10 mouse cellular contexts compared by ENCODE assay signal in the genomic region with DNA sequence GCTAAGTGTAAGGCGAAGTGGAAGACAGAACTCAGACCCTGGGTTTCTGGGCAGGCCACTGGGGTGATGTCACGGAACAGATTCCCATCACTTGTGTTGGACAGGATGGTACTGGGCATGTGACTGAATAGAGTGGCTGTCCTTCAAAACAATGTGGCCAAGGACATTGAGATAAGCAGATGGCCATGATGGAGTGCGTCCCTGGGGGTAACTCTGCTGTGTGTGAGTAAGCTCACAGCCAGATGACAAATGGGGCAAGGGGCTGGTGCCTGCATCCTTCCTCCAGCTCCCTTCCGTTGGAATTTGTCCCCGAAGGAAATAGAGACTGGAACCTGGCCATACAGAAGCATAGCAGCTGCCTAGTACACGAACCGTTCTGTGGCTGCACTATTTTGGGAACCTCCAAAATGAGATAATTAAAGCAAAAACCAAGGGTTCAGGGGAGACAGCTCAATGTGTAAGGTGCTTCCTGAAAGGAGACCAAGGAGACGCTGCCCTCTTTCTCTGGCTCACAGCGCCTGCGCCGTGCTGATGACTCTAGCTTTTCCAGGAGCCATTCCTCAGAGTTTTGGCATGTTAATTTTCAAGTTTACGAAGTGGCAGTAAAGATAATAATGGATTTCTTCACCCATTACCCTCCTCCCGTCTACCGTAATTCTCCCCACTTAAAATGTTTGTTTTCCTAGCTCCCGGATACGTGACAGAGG.
DNase-seq lines count a peak whose midpoint lies in the region; ATAC-seq and TF ChIP-seq lines count a peak whose summit lies in the region.
"Had no signal": no experiment of that assay in that cellular context is flagged by ENCODE, and none has a peak within 500 bp of the region (broad histone marks: within the 10 kb centered on the region; RNA-seq: fewer than 3 reads in every experiment).

No protein-coding gene starts in this region.

- TF ChIP-seq CTCF in liver, postnatal 0 days (IDR thresholded peaks at IDR 0.05; ENCODE audit: low read depth): no peak

- 0 out of 2 replicates have a peak, but pooled peaks have one; percentile 15 for ATAC-seq in liver, embryonic 11.5 days (replicated peaks; ENCODE audit: low FRiP score)
- no peak; the same call in 1 of the 2 replicates for ATAC-seq in liver, postnatal 0 days
- peak; percentile 53 for ATAC-seq in heart, embryonic 16.5 days (replicated peaks; ENCODE audit: extremely low read depth, insufficient read depth, low FRiP score)

- H3K27ac ChIP-seq in liver, embryonic 11.5 days (ENCODE audit: low read depth, low read length): no peak overlapping the region
- no peak overlapping the region for H3K27ac ChIP-seq in liver, postnatal 0 days (ENCODE audit: low read depth)
- H3K27ac ChIP-seq in heart, embryonic 16.5 days (ENCODE audit: low read length): no peak overlapping the region
- H3K27ac ChIP-seq: embryonic facial prominence, embryonic 13.5 days; liver, embryonic 14.5 days had no signal

- no peak overlapping the region for H3K4me3 ChIP-seq in liver, embryonic 11.5 days (ENCODE audit: low read depth, low read length)
- H3K4me3 ChIP-seq in liver, postnatal 0 days (ENCODE audit: low read depth, low read length): no peak overlapping the region
- H3K4me3 ChIP-seq in heart, embryonic 16.5 days (ENCODE audit: low read length): no peak overlapping the region
- H3K4me3 ChIP-seq: embryonic facial prominence, embryonic 13.5 days had no signal

- no peaks in the 10 kb centered on the region for H3K4me1 ChIP-seq in liver, embryonic 11.5 days (replicated peaks; ENCODE audit: control insufficient read depth, insufficient read depth, low read length)
- no peaks in the 10 kb centered on the region for H3K4me1 ChIP-seq in liver, postnatal 0 days (ENCODE audit: insufficient read depth)
- H3K4me1 ChIP-seq in heart, embryonic 16.5 days (ENCODE audit: control insufficient read depth, insufficient read depth, low read length): peaks cover 12% of the 10 kb centered on the region

- TF ChIP-seq EP300 in liver, postnatal 0 days (IDR thresholded peaks at IDR 0.05; ENCODE audit: low read depth): no peak

- WGBS in liver, embryonic 11.5 days: 62% methylated on average over 16 of the region's 16 CpGs
- 55% methylated on average over 16 of the region's 16 CpGs for WGBS in liver, postnatal 0 days (ENCODE audit: insufficient replicate concordance)
- 37% methylated on average over 16 of the region's 16 CpGs for WGBS in heart, embryonic 16.5 days

- no peaks in the 10 kb centered on the region for H3K27me3 ChIP-seq in liver, embryonic 11.5 days (replicated peaks; ENCODE audit: control insufficient read depth, insufficient read depth, low read length)
- H3K27me3 ChIP-seq in liver, postnatal 0 days (ENCODE audit: insufficient read depth, low read length): no peaks in the 10 kb centered on the region
- H3K27me3 ChIP-seq in heart, embryonic 16.5 days (ENCODE audit: control insufficient read depth, insufficient read depth, low read length): no peaks in the 10 kb centered on the region
- H3K27me3 ChIP-seq: embryonic facial prominence, embryonic 13.5 days had no signal

- DNase-seq in liver, embryonic 11.5 days (ENCODE audit: low spot score): no peak
- DNase-seq in liver, postnatal 0 days: no peak
- peak; percentile 64 for DNase-seq in adrenal gland, postnatal 25 days
- peak; percentile 42 for DNase-seq in kidney, postnatal 10 days
- DNase-seq in thymus, postnatal 10 days (ENCODE audit: low spot score in 2 of 2): no peak
- no peak for DNase-seq in embryo, embryonic 10.5 days (ENCODE audit: low spot score)
- DNase-seq: midbrain, embryonic 14.5 days had no signal

- no peak overlapping the region for H3K4me2 ChIP-seq in liver, embryonic 11.5 days
- no peak overlapping the region for H3K4me2 ChIP-seq in liver, postnatal 0 days (ENCODE audit: low read depth, low read length)
- H3K4me2 ChIP-seq in heart, embryonic 16.5 days (ENCODE audit: low read depth, low read length): no peak overlapping the region
- H3K4me2 ChIP-seq: embryonic facial prominence, embryonic 13.5 days had no signal

- no peak overlapping the region for H3K9ac ChIP-seq in liver, embryonic 11.5 days (ENCODE audit: low read depth, low read length)
- no peak overlapping the region for H3K9ac ChIP-seq in liver, postnatal 0 days (replicated peaks)
- no peak overlapping the region for H3K9ac ChIP-seq in heart, embryonic 16.5 days (ENCODE audit: low read length)
- H3K9ac ChIP-seq: embryonic facial prominence, embryonic 13.5 days; liver, embryonic 14.5 days had no signal

- H3K36me3 ChIP-seq in liver, embryonic 11.5 days (ENCODE audit: control insufficient read depth, insufficient read depth, low read length): no peaks in the 10 kb centered on the region
- H3K36me3 ChIP-seq in liver, postnatal 0 days (replicated peaks; ENCODE audit: insufficient read depth, low read length): no peaks in the 10 kb centered on the region
- no peaks in the 10 kb centered on the region for H3K36me3 ChIP-seq in heart, embryonic 16.5 days (ENCODE audit: control insufficient read depth, insufficient read depth)
- H3K36me3 ChIP-seq: embryonic facial prominence, embryonic 13.5 days had no signal

- H3K9me3 ChIP-seq in liver, embryonic 11.5 days (ENCODE audit: control insufficient read depth, low read length): no peaks in the 10 kb centered on the region
- H3K9me3 ChIP-seq in liver, postnatal 0 days (ENCODE audit: low read length): peaks cover 2% of the 10 kb centered on the region; the same call in 1 of the 2 replicates
- H3K9me3 ChIP-seq in heart, embryonic 16.5 days (replicated peaks; ENCODE audit: control insufficient read depth, low read length): peaks cover 7% of the 10 kb centered on the region
- H3K9me3 ChIP-seq: embryonic facial prominence, embryonic 13.5 days had no signal

Comparison
In these comparisons a context has a peak if more than half of its experiments do, and no peak if none do; other contexts are left out.
1. DNase-seq: peak in adrenal gland, postnatal 25 days (single experiment) and kidney, postnatal 10 days (single experiment); none in liver, embryonic 11.5 days (single experiment), liver, postnatal 0 days (single experiment), thymus, postnatal 10 days (0 of 2) and embryo, embryonic 10.5 days (single experiment).